Mouse (Mus musculus) midbrain, embryonic 14.5 days (tissue): ENCODE results near the gene Gstk1. TPM values are rescaled to one million over a fixed set of nuclear protein-coding genes. Genes with fewer than 3 reads are reported as not detected.

Experiments
- ATAC-seq: fragments of 200-750 bp; cut with Nextera tagmentation; 2 replicates; pipeline ENCODE4 v1.8.0; 2017; ENCODE audit warnings: moderate number of reproducible peaks, moderate library complexity; ENCODE audit not compliant: low FRiP score, low TSS enrichment
- DNase-seq: peaks from one replicate; pipeline ENCODE4 v3.0.0-alpha.2; 2015
- H3K27ac ChIP-seq: fragments of 300-500 bp; sonication (generic); replicated peaks from 2 replicates; pipeline ENCODE4 v1.5.1; 2014; ENCODE audit warnings: mild to moderate bottlenecking, low read depth, low read length, moderate library complexity
- H3K27me3 ChIP-seq: fragments of 300-500 bp; sonication (generic); 2 replicates; pipeline ENCODE4 v1.6.1; 2014; ENCODE audit warnings: low read length, control low read depth, mixed read lengths; ENCODE audit not compliant: control insufficient read depth, insufficient read depth
- H3K36me3 ChIP-seq: fragments of 300-500 bp; sonication (generic); 2 replicates; pipeline ENCODE4 v1.6.1; 2014; ENCODE audit warnings: low read length, control low read depth; ENCODE audit not compliant: control insufficient read depth, insufficient read depth
- H3K4me1 ChIP-seq: fragments of 300-500 bp; sonication (generic); 2 replicates; pipeline ENCODE4 v1.6.1; 2014; ENCODE audit warnings: mild to moderate bottlenecking, antibody characterized with exemption, low read length, control low read depth; ENCODE audit not compliant: control insufficient read depth, insufficient read depth
- H3K4me2 ChIP-seq: fragments of 300-500 bp; sonication (generic); 2 replicates; pipeline ENCODE4 v1.6.1; 2014; ENCODE audit warnings: mild to moderate bottlenecking, low read length, moderate library complexity
- H3K4me3 ChIP-seq: fragments of 300-500 bp; sonication (generic); replicated peaks from 2 replicates; pipeline ENCODE4 v1.5.1; 2014; ENCODE audit warnings: low read depth, low read length
- H3K9ac ChIP-seq: fragments of 300-500 bp; sonication (generic); replicated peaks from 2 replicates; pipeline ENCODE4 v1.6.1; 2014; ENCODE audit warnings: mild to moderate bottlenecking, low read length, moderate library complexity
- H3K9me3 ChIP-seq: fragments of 300-500 bp; sonication (generic); 2 replicates; pipeline ENCODE4 v1.6.1; 2016; ENCODE audit warnings: low read length, control low read depth, mixed read lengths; ENCODE audit not compliant: control insufficient read depth
- WGBS: fragments of 180-500 bp; shearing (Covaris S2); extraction: QIAGEN DNeasy Blood & Tissue Kit; methylation state at CpG from one replicate; pipeline ENCODE4 v1.1.7; 2014; 5-methylcytosine and 5-hydroxymethylcytosine counted together
- polyA plus RNA-seq: library from polyadenylated mRNA; unstranded; fragments of >200 nt; fragmentation: Nextera tagmentation; extraction: Ambion mirVana; gene quantifications from 2 replicates; pipeline ENCODE4 v1.2.1, GENCODE M21; 2014

The Gstk1 gene
- polyA plus RNA-seq, result 8.4 and 10.2 TPM in 2 replicates

GRCm38 (mm10) chr6:42245711-42246353, at the start of gene Gstk1:
Gene Gstk1, plus strand, starts transcription at chr6:42245935.
- H3K4me3 ChIP-seq, result peak within 1 kb of the TSS; percentile 41
- no peaks in the 10 kb centered on the region for H3K9me3 ChIP-seq
- ATAC-seq (peak; percentile 96), DNase-seq (peak; percentile 88)
- H3K36me3 ChIP-seq, result no peaks in the 10 kb centered on the region
- H3K9ac ChIP-seq, result peak within 1 kb of the TSS; percentile 39; the same call in 1 of the 2 replicates
- no peaks in the 10 kb centered on the region for H3K4me1 ChIP-seq
- no peaks in the 10 kb centered on the region for H3K27me3 ChIP-seq
- H3K4me2 ChIP-seq, result peak within 1 kb of the TSS; percentile 63
- no peak within 1 kb of the TSS for H3K27ac ChIP-seq
- 3% methylated on average over 28 of the region's 28 CpGs for WGBS

- no peak overlapping the region for H3K4me3 ChIP-seq
- 45% methylated on average over 3 of the region's 3 CpGs for WGBS
- no peaks in the 10 kb centered on the region for H3K36me3 ChIP-seq
- no peak overlapping the region for H3K4me2 ChIP-seq
- H3K9ac ChIP-seq, result no peak overlapping the region
- DNase-seq (peak; percentile 46), ATAC-seq (no peak)
- H3K27ac ChIP-seq, result no peak overlapping the region
- H3K4me1 ChIP-seq, result no peaks in the 10 kb centered on the region
- no peaks in the 10 kb centered on the region for H3K9me3 ChIP-seq
- H3K27me3 ChIP-seq, result no peaks in the 10 kb centered on the region
Observed at GRCm38 (mm10) chr6:42197710-42198109, 48.0 kb upstream of the Gstk1 start.

GRCm38 (mm10) chr6:42199498-42199897, 46.2 kb upstream of the Gstk1 start:
- Histone ChIP-seq H3K27me3 (no peaks in the 10 kb centered on the region), H3K36me3 (no peaks in the 10 kb centered on the region), H3K4me3 (no peak overlapping the region), H3K9ac (no peak overlapping the region), H3K4me2 (no peak overlapping the region), H3K9me3 (no peaks in the 10 kb centered on the region), H3K27ac (no peak overlapping the region), H3K4me1 (no peaks in the 10 kb centered on the region)
- ATAC-seq (no peak), DNase-seq (no peak)
- WGBS, result 86% methylated on average over 1 of the region's 1 CpGs

GRCm38 (mm10) chr6:42215028-42215427, 30.7 kb upstream of the Gstk1 start, which contains the start of gene Tas2r144:
Gene Tas2r144, plus strand, starts transcription at chr6:42215328.
- DNase-seq, result no peak
- no peaks in the 10 kb centered on the region for H3K36me3 ChIP-seq
- H3K4me3 ChIP-seq, result no peak within 1 kb of the TSS
- no peak for ATAC-seq
- no peak within 1 kb of the TSS for H3K9ac ChIP-seq
- no peaks in the 10 kb centered on the region for H3K27me3 ChIP-seq
- H3K4me1 ChIP-seq, result no peaks in the 10 kb centered on the region
- no peaks in the 10 kb centered on the region for H3K9me3 ChIP-seq
- 86% methylated on average over 2 of the region's 2 CpGs for WGBS
- no peak within 1 kb of the TSS for H3K4me2 ChIP-seq
- no peak within 1 kb of the TSS for H3K27ac ChIP-seq

- DNase-seq (no peak), ATAC-seq (no peak)
- H3K9me3 ChIP-seq, result no peaks in the 10 kb centered on the region
- H3K9ac ChIP-seq, result no peak overlapping the region
- no peaks in the 10 kb centered on the region for H3K4me1 ChIP-seq
- H3K27me3 ChIP-seq, result no peaks in the 10 kb centered on the region
- no peak overlapping the region for H3K4me3 ChIP-seq
- 70% methylated on average over 3 of the region's 3 CpGs for WGBS
- H3K36me3 ChIP-seq, result no peaks in the 10 kb centered on the region
- no peak overlapping the region for H3K27ac ChIP-seq
- H3K4me2 ChIP-seq, result no peak overlapping the region
Observed at GRCm38 (mm10) chr6:42222286-42222685, 23.4 kb upstream of the Gstk1 start.

GRCm38 (mm10) chr6:42225046-42225445, 20.7 kb upstream of the Gstk1 start:
- 81% methylated on average over 4 of the region's 4 CpGs for WGBS
- no peaks in the 10 kb centered on the region for H3K36me3 ChIP-seq
- H3K27ac ChIP-seq, result no peak overlapping the region
- no peak overlapping the region for H3K4me2 ChIP-seq
- no peaks in the 10 kb centered on the region for H3K27me3 ChIP-seq
- no peak overlapping the region for H3K9ac ChIP-seq
- no peaks in the 10 kb centered on the region for H3K4me1 ChIP-seq
- no peak overlapping the region for H3K4me3 ChIP-seq
- DNase-seq (no peak), ATAC-seq (no peak)
- H3K9me3 ChIP-seq, result no peaks in the 10 kb centered on the region

GRCm38 (mm10) chr6:42227240-42228101, 18.3 kb upstream of the Gstk1 start:
- Histone ChIP-seq H3K9ac (no peak overlapping the region), H3K36me3 (no peaks in the 10 kb centered on the region), H3K4me2 (no peak overlapping the region), H3K27ac (no peak overlapping the region), H3K27me3 (no peaks in the 10 kb centered on the region), H3K9me3 (no peaks in the 10 kb centered on the region), H3K4me3 (no peak overlapping the region), H3K4me1 (no peaks in the 10 kb centered on the region)
- no peak; the same call in 1 of the 2 replicates for ATAC-seq
- DNase-seq, result peak; percentile 90
- WGBS, result 33% methylated on average over 17 of the region's 17 CpGs

- no peaks in the 10 kb centered on the region for H3K27me3 ChIP-seq
- ATAC-seq, result no peak
- no peaks in the 10 kb centered on the region for H3K36me3 ChIP-seq
- no peak for DNase-seq
- H3K9me3 ChIP-seq, result no peaks in the 10 kb centered on the region
- no peak overlapping the region for H3K9ac ChIP-seq
- no peak overlapping the region for H3K4me2 ChIP-seq
- H3K4me3 ChIP-seq, result no peak overlapping the region
- H3K27ac ChIP-seq, result no peak overlapping the region
- H3K4me1 ChIP-seq, result no peaks in the 10 kb centered on the region
- WGBS, result 76% methylated on average over 4 of the region's 4 CpGs
Observed at GRCm38 (mm10) chr6:42229610-42230009, 16.1 kb upstream of the Gstk1 start.
